ENCODE assay signal across 1 mouse cellular context in the genomic region with DNA sequence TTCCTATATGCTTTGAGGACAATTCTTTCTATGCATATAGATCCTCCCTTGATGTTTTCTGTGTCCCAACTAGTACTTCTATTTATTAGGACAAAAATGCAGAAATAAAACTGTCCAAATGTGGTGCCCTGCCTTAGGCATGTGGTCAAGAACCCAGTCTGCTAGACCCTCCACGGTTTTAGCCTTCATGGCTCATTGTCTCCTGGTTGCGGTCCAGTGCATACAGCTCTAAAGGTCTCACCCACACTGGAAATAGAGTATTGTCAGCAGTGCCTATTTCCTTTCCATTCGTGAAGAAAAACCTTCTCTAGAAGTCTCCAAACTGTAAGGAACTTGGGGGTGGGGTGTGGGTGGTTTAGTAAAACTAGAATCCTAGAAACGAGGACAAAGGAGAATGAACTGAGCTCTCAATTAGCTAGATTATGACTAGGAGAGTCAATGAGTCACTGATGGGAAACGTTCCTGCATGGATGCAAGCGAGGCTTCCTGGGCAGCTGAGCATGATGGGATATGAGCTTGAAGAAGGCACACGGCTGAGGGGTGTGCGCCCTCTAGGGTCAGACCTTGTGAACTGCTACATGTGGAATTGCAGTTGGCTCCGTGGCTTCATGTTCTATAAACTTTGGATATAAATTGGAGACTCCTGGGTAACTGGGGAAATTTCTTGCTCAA.
A peak's percentile ranks its signal among the peaks of the same experiment; 100 is the strongest.
TF ChIP-seq lines count a peak whose summit lies in the region.

No protein-coding gene starts in this region.

TF ChIP-seq in MEL, 35 proteins besides CTCF, POLR2A, EP300 and RAD21 (continued from another document):
- TF ChIP-seq GATA1 (IDR thresholded peaks at IDR 0.05; ENCODE audit: low read depth, low read length) (no peak), HCFC1 (IDR thresholded peaks at IDR 0.05; ENCODE audit: low read depth, low read length) (no peak), MYB (IDR thresholded peaks at IDR 0.05; ENCODE audit: low read depth, low read length) (no peak), MEF2A (IDR thresholded peaks at IDR 0.05; ENCODE audit: extremely low read depth, insufficient replicate concordance, low read depth, low read length, poor library complexity, severe bottlenecking) (no peak), CHD2 (IDR thresholded peaks at IDR 0.05; ENCODE audit: low read length) (no peak), BHLHE40 (IDR thresholded peaks at IDR 0.05; ENCODE audit: borderline replicate concordance, low read depth, low read length) (no peak), MXI1 (IDR thresholded peaks at IDR 0.05; ENCODE audit: low read depth, low read length) (no peak), RCOR1 (IDR thresholded peaks at IDR 0.05; ENCODE audit: low read depth, low read length) (no peak), POLR2AphosphoS5 (IDR thresholded peaks at IDR 0.05; ENCODE audit: borderline replicate concordance, low read depth, low read length) (no peak), GABPA (IDR thresholded peaks at IDR 0.05; ENCODE audit: low read depth, low read length) (no peak), POLR2AphosphoS2 (IDR thresholded peaks at IDR 0.05; ENCODE audit: low read length) (no peak), MAFK (IDR thresholded peaks at IDR 0.05; ENCODE audit: borderline replicate concordance, low read depth, low read length) (no peak), TCF12 (IDR thresholded peaks at IDR 0.05; ENCODE audit: low read depth, low read length) (no peak), ZKSCAN1 (IDR thresholded peaks at IDR 0.05; ENCODE audit: low read depth, low read length) (no peak), SMC3 (IDR thresholded peaks at IDR 0.05; ENCODE audit: low read depth, low read length) (peak; percentile 90)
